Mouse (Mus musculus) small intestine, adult 2 months (tissue): ENCODE results near the gene Rad51b.

Experiments used
- CTCF ChIP-seq: fragments of 200-500 bp; IDR thresholded peaks from 2 replicates; pipeline ENCODE4 v1.5.1; 2012; ENCODE audit warnings: low read depth, mild to moderate bottlenecking, control low read depth, inconsistent platforms, low read length, moderate library complexity, mixed read lengths; ENCODE audit not compliant: insufficient replicate concordance, insufficient read length; ENCODE audit errors: extremely low read depth
- POLR2A ChIP-seq: fragments of 200-500 bp; IDR thresholded peaks from 2 replicates; pipeline ENCODE4 v1.6.1; 2012; ENCODE audit warnings: low read depth, mild to moderate bottlenecking, control low read depth, inconsistent platforms, low read length, moderate library complexity

DNA sequence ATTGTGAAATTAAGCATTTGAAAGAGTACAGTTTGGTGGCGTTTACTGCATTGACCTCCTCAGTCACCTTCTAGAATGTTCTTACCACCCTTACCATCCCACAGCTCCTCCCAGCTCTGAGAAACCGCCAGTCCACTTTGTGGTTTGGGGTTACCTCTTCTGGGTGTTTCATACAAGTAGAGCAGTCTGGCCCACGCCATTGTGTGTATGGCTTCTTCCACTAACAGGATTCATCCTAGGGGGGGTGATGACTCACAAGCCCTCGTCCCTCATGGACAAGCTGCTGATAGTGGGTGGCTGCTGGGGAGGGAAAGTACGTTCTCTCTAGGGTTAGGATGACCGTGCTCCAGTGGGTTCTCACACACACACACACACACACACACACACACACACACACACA, 535.5 kb downstream of the Rad51b start:
- TF ChIP-seq CTCF (no peak), POLR2A (no peak)
